Mouse (Mus musculus) erythroblast, embryonic 14.5 days (primary cell): ENCODE measurements around the gene Olfm3.

Experiments
- GATA1 ChIP-seq: IDR thresholded peaks from 2 replicates; pipeline ENCODE4 v1.6.1; 2012; ENCODE audit warnings: low read length, inconsistent platforms, mixed read lengths
- TAL1 ChIP-seq: IDR thresholded peaks from 3 replicates; pipeline ENCODE4 v1.6.1; 2012; ENCODE audit warnings: low read length, inconsistent platforms, mixed read lengths

DNA sequence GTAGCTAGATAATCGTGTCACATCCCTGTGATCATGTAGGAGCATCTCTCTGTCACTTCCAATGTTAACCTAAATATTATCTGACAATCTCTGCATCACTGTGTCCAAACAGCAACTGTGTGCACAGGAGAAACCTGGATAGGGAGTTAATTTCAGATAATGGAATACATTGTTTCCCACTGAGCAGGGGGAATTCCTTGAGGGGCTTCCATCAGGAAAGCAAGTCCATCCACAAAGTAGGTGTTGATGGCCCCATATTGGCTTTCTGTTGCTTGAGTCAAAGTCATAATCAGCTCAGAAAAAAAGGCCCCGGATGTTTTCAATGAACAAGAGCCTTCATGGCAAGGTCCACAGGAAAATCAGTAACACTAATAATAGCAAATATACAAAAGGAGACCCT is 26.9 kb downstream of the Olfm3 start:
- TF ChIP-seq TAL1 (no peak), GATA1 (no peak)
